Mouse (Mus musculus): ENCODE data around the gene Wasf2.

DNA sequence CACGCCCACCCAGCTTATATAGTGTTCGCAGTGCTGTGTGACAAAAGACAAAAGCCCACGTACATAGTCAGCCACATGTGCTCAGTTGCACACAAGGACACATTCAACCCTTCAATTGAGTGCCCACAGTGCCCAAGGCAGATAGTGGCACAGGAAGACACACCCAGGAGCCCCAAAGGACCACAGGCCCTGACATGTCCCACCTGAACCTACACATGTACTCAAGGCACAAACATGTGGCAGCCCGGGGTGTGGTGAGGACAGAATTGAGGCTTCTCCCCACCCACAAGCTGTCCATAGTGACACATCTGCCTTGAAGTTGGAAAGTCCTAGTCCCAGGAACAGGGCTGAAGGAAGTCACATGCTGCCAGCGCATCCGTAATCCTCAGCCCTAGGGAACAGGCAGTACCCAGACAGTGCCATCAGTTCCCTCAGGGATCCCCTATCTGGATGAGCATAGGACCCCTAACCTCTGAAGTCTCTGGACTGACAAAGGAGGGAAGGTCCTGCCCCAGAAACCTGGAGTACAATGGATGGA lies 43.1 kb upstream of the Wasf2 start:
- TF ChIP-seq GATA1 (IDR thresholded peaks at IDR 0.05; ENCODE audit: low read length) (no peak), TAL1 (IDR thresholded peaks at IDR 0.05; ENCODE audit: low read length) (no peak)

All from erythroblast, embryonic 14.5 days (primary cell).